Mouse (Mus musculus) spleen, postnatal 14 days (tissue): ENCODE results near the gene Kidins220.

Experiments used
- DNase-seq, 2 experiments: peaks; one replicate each; pipeline ENCODE4 v3.0.0; 2021 to 2022; ENCODE audit warnings: low spot score in 2 of 2

Kidins220 gene

DNA sequence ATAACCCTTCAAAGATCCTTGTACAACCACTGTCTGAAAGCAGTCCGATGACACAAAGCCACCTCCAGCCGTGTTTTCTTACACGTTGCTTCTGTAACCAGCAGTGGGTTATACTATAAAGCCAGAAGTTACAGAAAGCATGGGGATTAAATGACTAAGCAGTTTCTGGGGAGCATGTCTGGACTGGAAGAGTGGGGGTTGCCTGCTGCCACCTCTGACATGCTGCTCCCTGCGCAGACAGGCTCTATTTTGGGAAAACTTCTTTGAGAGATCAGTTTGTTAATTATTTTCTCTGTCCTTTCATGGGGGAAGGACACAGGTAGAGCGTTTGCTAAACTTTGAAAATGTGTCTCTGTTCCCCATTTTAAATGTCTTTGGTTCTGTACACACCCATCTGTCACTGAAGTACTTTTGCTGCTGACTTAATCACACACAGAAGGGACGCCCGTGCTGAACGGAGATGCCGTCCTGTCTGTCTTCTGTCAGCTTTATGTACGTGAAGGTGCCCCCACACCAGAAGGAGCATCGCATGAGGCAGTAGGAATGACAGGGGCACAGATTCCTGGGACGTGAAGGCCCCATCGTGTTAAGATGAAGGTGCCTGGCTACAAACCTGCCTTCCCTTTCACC lies 11.2 kb upstream of the Kidins220 start:
- DNase-seq, result no peak

DNA sequence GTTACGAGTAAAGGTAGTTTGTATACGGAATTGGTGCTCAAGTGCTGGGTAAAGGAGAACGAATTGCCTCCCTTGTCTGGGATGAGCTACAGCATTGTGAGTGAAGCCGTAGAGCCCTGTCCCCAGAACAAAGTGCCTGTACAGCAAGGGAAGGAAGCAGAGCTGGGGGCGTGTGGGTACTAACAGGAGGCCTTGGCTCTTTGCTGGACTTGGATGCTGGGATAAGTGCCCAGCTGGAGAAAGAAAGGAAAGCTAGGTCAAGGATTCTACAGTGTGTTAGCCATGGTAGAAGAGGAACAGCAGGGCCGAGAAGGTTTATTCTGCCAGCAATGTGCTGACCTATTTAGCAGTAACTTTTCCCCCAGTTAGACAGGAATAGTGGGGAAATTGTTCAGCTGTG lies 9.3 kb upstream of the Kidins220 start:
- DNase-seq, result no peak

DNA sequence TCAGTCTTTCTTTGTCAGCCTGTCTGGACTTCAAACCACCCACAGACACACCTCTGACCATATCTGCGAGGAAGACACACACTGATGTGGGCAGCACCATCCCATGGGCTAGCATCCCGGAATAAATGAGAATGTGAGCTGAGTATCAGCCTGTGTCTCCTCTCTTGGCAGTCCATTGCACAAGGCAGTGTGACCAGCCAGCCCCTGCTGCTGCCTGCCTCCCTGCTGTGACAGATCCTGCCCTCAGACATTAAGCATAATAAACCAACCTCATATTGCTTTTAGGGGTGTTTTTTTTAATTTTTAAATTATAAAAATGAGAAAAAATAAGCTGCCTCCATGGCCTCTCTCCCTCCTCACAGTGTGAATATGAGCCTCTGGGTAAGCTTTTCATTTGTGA lies 8.7 kb upstream of the Kidins220 start:
- no peak for DNase-seq

DNA sequence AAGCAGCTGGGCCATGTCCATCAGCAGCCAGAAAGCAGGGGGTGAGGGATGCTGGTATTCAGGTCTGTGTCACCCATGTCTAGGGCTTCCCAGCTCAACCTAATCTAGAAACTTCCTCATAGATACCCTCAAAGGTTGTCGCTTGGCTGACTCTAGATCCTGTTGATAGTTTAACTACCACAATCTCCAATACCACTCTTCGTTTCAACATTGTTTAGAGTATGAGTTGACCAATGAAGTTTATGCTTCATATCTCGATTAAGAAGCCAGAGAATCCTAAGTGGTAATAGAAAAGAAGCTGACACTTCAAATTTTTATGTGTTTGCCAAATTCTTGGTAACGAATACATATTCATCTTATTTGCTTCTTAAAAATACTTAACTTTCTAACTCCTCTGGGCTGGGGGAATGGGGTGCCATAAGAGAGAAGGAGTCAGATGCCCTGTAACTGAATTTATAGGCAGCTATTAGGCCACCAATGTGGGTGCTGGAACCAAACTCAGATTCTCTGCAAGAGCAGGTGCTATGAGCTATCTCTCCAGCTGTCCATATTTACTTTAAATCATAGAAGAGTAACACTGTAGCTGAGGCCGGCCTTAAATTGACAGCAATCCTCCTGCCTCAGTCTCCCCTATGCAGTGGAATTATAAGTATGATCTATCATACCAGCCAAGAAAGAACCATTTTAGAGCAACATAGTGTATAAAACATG lies 3.1 kb upstream of the Kidins220 start:
- DNase-seq, result no peak

DNA sequence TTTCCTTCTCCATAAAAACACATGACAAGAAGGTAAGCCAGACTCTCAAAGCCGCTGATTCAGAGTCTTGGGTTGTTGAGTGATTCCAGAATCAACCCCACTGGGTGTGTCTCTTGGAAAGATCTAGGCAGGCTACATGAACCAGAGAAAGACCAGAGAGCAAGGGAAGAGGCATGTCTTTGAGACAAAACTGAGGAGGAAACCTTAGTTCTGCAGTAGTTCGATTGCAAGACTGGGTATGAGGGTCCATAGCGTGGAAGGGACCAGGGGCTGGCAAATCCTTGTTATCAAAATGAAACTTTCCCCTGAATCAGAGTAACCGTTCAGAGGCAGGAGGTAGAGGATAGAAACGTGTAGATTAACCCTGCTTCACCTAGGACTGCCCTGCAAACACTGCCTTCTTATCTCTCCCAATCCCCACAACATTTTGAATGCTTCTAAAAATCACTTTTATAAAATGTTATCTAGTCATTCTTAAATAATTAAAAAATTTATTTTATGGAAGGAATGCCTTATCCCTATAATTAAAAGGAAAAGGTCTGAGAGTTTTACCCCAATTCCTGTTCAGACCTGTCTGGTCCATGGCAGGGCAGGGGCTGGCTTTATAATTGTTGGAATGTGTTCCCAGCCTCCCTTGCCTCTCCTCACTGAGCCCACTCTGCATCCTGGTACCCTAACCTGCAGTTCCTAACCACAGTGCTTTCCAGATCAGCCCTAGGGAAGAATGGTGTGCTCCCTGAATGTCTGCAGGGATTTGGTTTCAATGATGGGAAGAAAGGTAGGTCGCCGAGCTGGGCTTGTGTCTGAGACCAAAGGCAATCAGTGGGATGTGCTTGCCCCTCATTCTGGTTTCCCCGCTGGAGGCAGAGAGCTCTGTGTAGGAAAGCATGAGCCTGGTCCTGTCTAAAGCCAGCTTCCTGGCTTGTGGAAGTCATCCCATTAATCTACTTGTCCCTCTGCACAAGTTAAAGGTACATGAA lies 2.1 kb upstream of the Kidins220 start:
- no peak for DNase-seq

DNA sequence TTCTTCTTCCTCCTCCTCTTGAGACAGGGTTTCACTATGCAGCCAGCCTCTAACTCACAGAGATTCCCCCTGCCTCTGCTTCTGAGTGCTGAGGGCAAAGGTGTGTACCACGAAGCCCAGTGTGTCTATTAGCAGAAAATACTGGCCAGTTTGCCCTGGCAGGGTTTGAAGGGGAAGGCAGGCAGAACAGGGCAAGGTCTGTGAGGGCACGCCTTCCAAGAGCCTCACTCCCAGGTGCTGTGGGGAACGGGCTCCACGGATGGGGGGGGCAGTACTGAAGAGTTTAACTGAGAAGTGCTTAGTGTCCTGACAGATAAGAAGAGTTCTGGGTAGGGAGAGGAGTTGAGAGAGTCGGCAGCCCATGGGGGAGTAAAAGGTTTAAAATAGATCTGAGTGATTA lies 1.1 kb upstream of the Kidins220 start:
- no peak for DNase-seq

DNA sequence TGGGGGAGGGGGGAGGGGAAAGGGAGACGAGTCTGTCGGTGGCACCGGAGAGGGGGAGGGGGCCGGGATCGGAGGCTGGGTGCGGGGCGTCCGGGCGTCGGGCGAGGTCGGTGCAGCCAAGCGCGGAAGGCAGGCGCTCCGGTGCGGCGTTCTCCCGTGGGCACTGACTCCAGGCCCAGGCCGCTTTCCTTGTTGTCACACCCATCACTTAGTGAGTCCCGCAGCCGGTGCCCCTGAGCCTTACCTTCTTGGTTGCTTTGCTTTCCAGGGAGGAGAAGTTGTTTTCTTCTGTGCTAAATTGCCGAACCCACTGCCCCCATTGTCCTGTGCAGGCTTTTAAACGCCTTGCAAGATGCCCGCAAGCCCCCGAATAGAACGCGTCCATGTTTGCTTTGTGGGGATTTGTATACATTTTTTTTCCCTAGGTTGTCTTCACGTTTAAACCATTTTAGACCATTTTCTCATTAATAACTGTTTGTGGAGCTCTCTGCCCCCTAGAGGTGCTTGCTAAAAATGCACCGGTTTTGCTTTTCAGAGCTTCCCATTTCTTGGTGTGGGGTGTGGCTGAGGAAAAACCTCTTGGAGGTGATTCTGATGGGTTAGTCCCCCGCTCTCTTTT lies 499 bp downstream of the Kidins220 start:
- peak; percentile 11 to 41 for DNase-seq

DNA sequence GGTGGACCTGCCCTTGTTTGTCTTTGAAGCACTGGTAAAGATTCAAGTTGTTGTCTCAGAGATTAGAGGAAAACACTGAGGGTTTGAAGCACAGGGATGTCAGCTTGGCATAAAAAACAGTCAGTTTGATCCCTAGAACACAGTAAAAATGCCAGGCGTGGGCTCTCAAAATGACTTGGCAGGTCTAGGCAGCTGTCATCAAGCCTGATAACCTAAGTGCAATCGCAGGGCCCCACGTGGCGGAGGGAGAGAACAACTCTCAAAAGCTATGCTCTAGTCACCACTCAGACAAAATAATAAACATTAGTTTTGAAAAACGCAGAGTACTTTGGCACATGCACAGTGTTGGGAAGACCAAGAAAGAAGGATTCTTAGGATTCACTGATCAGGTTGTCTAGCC lies 10.5 kb downstream of the Kidins220 start:
- DNase-seq, result no peak

DNA sequence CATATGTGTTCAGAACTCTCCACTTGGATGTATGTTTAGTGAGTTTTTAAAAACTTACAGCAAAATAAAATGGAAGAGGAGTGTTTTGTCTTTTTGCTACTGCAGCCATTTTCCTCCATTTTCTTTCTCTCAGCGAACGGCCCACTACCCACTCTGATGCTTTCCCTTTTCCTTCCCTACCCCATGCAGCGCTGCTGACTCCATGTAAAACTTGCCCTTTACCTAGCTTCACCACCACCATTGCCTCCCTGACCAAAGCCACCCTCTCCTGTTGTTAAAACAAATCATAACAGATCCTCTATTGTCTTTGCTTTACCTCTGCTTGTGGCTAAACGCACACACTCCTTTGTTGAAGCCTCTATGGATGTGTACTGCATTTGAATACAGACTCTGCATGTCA lies 20.6 kb downstream of the Kidins220 start:
- no peak for DNase-seq

DNA sequence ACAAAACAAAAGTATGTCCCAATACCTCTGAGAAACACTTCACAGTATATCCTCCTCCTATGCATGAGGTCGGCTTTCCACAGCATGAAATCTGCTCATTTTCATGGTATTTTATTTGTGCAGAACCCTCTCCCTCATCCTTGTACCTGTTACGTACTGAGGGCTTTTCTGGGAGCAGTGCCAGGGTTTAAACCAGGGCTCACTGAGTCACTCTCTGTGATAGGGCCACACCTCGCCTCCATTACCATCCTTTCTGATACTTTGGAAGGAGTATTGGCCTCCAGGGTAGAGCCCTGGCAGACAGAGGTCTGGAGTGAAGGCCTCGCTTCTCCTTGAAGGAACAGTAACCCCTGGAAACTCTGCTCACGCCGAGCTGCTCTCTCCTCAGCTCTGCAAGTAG lies 30.6 kb downstream of the Kidins220 start:
- no peak for DNase-seq

DNA sequence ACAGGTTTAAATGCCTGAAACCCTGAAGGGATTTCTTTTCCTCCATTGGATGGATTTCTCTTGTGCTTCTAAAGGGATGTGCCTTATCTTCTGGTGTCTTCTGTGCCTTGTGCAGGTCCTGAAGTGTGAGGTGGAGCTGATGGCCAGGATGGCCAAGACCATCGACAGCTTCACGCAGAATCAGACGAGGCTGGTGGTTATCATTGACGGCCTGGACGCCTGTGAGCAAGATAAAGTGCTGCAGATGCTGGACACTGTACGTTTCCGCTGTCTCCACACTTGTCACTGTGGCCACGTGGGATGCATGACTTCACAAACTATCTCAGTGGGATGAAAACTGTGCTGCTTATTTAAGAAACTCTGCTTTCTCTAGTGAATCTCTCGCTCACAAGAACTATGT lies 35.2 kb downstream of the Kidins220 start:
- no peak for DNase-seq

DNA sequence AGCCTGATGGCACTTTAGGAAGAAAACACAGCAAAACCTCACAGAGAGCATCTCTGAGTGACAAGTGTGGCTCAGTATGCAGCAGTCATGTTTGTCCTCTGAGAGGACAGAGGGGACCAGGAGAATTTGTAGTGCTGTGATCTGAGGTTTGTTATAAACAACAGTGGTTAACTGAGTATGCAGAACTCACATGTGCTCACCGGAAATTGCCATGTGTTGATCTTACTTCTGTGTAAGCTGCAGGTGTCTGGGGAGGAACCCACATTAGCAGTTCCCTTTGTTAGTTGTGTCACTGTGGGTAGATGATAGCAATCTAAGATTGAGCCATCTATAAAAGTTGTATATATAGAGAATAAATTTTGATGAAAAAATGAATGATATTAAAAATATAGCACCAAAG lies 35.7 kb downstream of the Kidins220 start:
- DNase-seq, result no peak

DNA sequence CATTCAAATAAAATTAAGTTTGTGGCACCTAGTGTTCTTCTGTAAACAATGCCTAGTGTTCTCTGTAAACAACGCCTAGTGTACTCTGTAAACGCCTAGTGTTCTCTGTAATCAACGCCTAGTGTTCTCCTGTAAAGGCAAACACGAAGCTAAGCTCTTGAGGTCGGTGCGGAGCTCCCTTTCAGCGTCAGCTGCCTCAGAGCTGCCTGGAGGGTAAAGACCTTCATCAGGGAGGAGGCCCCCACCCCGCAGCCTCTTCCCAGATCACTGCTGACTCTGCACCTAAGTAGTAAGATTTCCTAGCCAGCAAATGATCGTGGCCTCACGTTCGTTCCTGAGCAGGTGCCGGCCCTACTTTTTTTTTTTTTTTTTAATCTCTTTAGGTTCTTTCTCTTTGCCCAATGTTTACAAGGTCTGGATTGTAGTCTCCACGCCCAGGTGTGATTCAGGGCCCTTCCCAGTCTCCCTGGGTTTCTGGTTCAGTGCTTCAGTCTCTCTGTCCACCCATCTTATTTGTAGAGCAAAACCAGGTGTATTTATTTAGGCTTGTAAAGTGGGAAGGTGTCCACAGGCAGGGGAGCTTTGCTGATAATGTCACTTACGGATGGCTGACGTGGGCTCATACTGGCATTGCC lies 37.1 kb downstream of the Kidins220 start:
- no peak for DNase-seq

DNA sequence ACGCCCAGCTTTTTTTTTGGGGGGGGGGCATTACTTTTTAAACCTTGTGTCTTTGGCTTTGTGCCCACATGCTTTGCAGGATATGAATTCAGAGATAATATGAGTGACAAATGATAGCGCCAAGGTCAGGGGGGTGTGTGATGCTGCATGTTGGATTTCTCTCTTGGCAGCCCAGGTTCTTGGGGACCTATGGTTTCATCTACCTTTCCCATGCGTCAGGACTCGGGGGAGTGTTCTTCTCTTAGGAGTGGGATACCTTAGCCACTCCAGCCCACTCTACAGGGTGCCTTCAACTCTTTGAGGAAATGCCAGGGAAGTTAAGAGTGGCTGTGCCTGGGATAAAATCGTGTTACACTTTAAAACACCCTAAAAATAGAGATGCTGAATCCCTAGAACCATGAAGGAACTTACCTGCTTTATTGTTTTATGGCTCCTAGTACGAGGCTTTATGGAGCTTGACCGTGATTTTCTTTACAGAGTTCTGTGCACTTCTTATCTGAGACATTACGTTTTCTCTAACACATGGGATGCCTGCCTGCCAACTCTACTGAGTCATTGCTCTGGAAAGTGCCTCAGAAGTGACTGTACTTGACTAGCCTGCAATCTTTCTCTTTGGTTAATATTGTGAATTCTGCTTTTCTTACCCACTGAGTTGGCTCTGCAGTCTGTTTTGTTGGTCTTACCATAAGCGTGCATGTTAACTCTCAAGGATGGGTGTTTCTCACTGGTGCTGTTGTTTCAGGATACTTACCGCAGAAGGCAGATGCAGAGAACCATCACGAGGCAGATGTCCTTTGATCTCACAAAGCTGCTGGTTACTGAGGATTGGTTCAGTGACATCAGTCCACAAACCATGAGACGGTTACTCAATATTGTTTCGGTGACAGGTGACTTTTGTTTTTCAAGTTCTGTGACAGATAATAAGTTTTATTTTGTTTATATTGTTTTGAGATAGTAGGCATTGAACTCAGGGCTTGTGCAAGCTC lies 38.1 kb downstream of the Kidins220 start:
- DNase-seq, result no peak

DNA sequence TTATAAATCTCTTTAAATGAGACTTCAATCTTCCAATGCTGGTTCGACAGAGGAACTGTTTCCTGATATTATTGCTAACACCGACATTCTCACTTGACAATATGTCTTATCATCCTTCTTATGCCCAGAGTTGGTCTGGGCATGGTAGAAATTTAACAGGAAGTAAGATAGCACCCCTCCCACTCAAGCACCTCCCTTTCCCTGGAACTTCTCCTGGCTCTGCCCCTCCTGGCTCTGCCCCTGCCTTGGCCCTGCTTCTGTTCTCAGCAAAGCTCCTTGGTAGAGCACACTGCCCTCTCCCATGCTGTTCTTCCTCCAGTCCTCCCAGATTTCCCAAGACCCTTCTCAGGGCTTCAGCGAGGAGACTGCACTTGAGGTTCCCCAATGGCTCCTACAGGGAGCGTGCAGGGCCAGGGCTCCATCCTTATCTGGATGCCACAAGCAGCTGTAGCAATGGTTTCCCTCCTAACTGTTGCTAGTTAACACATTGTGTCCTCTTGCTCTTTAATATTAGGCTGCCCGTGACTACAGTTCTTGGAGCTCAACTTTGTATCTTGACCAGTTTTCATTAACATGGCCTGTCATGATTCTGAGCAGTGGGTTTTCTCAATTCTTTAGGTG lies 39.7 kb downstream of the Kidins220 start:
- DNase-seq, result no peak

DNA sequence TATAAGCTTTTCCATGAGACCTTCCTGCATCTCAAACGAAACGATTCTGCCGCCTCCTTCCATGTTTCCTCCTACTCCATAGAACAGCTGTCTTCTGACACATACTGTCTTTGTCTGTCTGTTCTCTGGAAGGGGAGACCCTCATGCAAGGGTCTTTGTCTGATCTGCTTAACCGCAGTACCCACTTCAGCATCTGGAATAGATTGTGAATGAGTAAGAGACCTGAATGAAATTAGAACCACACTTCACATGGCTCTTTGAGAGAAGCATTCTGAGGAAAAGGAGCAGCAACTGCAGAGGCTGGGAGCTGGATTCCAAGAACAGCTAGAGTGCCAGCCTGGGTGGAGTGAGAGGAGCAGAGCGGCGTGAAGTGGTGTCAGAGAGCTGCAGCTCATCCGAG lies 40.2 kb downstream of the Kidins220 start:
- DNase-seq, result no peak

DNA sequence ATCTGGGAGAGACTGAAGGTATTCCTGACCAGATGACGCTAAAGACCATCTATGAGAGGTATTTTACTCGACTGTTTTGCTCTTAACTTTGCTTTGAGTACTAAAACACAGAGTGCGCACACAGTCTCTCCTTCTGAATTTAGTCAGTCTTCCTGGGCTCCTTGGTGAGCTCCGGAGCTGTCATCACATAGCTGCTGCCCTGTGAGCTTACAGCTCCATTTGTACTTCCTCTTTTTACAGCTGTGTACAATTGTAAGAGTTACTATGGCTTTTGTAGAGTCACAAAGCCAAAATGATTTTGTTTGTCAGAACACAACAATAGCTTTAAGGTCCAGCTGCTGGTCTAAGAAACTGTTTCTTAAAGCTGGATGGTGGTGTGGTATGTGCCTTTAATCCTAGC lies 42.3 kb downstream of the Kidins220 start:
- no peak for DNase-seq

DNA sequence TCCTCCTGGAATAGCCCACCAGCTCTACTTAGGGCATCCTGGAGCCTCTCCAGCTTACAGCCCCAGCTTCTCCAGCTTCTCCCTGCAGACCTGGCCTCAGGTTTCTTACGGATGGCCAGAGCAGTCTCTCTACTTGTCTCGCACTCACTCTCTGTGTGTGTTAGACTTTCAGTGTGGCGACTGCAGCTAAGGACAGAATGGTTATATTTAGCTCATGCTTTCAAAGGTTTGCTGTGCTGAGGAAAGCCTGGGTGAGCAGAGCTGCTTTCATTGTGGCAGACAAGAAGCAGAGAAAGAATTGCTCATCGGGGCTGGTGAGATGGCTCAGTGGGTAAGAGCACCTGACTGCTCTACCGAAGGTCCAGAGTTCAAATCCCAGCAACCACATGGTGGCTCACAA lies 46.3 kb downstream of the Kidins220 start:
- no peak for DNase-seq

DNA sequence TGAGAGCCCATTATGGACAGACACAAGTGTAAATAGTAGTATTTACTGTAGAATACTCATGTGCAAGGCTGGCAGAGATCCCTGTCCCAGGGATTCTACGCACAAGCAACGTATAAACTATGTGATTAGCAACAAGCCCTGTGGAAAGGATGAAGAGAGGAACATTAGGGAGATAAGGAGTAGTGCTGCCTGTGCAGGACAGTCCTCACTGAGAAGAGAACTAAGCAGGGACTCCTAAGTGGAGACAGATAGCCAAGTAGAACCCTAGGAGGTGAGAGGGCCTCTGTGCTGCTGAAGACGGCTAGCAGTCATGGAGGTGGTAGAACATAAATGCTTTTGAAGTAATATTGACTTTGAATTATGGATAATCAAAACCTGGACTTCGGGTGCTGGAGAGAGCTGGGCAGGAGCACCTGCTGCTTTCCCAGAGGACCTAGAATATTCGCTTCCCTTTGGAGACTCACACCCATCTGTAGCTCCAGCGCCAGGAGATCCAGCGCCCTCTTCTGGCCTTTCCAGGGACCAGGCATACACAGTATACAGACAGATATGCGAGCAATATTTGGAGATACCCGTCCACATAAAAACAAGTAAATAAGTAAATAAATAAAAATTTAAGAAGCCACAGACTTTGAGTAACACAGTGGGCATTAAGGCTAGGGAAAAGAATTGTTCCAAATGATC lies 50.3 kb downstream of the Kidins220 start:
- no peak for DNase-seq
